In genomic region chr15:28371506-28371905, GRCm38 (mm10) we compare ENCODE assay signal across 9 mouse cellular contexts.
"Had no signal": no experiment of that assay in that cellular context is flagged by ENCODE, and none has a peak within 500 bp of the region (broad histone marks: within the 10 kb centered on the region; RNA-seq: fewer than 3 reads in every experiment).

No protein-coding gene starts in this region.

- DNase-seq: kidney, postnatal 4 days; layer of hippocampus, postnatal 36 days; lung, adult 18-20 months; lung, postnatal 10 days; lung, postnatal 36 days; retina, postnatal 1 day; right cerebral cortex, postnatal 25 days; spleen, adult 18-20 months; thymus, postnatal 25 days had no signal
